Mouse (Mus musculus) yolk sac, embryonic 10.5 days (tissue): ENCODE results near the gene Pik3cd.
A peak's percentile ranks its signal among the peaks of the same experiment; 100 is the strongest.
"Not testable (repeated sequence)": the region's sequence is repeated elsewhere in the genome, so short reads cannot be mapped to it uniquely, and the experiment has no call there.

Experiments
- DNase-seq: peaks from one replicate; pipeline ENCODE4 v3.0.0-alpha.2; 2017; ENCODE audit warnings: low spot score

The Pik3cd gene

DNA sequence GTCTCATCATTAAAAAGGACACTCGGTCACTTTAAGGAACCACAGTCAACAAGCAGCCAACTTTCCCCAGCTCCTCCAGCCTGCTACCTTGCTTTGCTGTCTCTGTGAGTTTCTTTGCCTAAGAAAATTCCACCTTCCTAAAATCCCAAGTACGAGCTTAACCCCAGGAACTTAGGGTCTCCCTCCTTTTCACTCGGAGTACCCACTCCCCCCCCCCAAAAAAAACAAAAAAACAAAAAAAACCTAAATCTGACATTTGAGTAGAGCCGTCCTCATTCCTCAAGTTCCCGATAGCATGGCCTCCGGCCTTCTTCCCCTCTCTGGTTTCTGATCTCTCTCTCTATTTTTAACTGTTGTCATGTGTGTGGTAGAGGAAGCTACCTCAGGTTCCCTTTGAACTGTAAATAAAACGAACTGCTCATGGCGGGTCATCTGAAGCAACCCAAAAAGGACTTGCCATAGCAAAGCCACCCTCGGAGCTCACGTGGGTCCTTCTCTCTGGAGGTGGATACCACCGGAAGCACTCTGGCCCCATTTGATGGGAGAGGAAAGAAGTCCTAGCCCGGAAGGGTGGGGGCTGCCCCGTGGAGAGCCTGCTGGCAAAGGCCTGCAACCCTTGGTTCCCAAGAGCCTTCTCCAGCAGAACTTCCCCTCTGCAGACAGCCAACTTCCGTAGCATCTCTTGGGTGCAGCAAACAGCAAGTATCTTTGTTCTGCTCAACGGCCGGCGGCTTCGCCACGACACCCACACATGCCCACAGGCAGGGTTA is at the start of gene Pik3cd:
TSS of gene Pik3cd (minus strand) at position 362 of the 770 bp plus-strand sequence.
- DNase-seq, result no peak

DNA sequence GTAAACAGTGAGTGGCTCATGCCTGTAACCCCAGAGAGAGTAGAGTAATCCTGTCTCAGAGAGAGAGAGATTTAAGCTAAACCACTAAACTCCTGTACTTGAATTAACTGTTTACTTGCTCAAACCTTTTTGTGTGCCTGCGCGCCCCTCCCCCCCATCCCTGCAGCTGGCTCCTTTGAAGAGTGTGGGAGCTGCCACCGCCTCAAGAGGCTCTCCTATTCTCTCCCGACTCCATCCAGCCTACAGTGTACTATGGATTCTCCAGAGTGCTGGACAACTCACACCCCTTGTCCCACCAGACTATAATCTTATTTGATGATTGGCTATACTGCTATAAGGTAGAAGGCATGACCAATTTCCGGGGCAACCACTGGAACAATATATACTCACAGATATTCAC is 48.3 kb upstream of the Pik3cd start:
- DNase-seq, result no peak

DNA sequence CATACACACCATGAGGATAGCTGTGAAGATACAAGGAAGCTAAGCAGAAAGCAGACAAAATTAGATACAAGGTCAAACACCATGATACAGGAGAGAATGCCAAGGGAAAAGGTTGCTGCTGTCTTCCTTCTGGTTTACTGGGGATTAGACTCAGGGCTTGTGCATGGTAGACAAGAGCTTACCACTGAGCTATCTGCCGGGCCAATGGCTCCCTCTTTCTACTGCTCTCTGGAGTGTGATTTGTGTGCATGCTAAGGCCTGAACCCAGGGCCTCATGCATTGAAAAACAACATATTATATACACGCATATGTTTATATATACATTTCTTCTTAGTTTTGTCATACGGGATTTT is 47.3 kb upstream of the Pik3cd start:
- not testable (repeated sequence) for DNase-seq

DNA sequence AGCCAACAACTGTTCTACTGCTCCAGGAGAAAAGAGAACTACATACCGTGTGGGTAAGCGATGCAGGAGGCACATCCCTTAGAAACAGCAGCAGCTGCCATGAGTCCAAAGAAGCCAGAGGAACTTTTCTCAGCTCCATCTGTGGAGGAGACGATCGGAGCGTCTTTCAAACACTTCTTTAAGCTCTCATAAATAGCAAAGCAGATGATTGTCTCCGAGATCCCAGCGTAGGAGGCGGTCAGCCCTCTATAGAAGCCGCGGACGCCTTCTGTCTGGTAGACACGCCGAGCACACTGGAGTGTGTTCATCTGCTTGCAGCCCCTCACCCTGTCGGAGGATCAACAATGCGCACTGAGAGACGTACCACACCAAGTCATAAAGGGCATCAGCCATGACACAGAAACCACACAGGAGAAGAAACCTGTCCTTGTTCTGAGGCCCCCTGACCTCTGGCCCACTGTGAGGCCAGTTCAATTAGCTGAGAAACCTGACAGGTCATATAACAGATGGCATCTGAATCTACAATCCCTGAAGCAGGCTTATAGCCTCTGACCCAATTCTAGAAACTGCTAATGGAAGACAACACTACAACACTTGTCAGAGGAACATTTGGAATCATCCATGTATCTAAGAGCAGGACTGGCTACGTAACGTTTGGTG is 46.8 kb upstream of the Pik3cd start:
- no peak for DNase-seq

DNA sequence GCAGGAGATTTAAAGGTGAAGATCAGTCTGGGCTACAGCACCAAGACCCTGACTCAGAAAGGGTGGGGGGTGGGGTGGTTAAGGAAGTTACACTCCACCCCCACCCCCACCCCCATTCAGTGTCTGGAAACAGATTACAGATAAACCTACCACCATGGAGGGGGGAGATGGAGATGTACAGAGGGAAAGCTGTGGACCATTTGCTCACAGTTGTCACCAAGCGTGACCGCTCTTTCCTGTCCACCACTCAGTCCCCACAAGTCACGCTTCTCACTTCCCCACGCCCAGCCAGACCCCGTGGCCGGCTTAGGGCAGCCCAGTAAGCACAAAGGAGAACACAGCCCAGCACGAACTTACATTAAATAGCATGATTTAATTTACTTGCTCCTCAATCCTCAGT is 41.7 kb upstream of the Pik3cd start:
- DNase-seq, result no peak

DNA sequence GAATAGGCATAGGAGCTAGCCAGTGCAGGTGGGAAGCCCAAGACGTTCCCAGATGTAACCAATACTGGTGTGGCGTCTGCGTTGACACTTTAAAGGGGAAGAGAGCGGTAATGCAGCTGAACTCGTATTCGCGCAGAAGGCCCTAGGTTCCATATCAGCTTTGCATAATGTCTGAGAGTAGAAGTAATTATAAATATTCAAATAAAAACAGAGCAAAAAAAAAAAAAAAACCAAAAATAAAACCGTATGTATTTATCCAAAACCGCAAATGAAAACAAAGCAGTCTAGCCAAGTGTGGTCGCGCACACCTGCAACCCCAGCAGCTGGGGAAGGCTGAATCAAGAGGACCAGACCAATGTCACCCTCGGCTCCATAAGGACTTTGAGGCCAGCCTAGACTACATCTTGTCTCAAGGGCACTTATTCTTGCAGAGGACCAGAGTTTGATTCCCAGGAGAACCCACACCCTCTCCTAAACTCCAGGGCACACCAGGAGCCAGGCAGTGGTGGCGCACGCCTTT is 39.7 kb upstream of the Pik3cd start:
- DNase-seq, result no peak

DNA sequence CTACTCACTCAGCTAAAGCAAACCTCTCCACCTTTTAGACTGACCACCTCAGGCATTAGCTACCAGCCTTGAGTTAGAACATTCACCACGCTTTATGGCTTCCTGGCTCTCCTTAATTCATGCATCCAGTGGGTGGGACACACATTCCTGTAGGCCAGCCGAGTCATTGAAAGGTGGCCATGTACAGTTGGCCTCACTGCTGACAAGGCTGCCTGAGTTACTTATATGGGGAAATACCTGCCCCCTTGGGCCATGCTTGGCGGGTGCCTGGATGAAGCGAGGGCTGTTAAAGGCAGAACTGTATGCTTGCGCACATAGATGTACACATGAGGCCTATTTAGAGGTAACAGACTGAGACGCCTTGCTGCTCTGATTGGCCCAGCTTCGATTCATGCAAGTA is 37.9 kb upstream of the Pik3cd start:
- no peak for DNase-seq

DNA sequence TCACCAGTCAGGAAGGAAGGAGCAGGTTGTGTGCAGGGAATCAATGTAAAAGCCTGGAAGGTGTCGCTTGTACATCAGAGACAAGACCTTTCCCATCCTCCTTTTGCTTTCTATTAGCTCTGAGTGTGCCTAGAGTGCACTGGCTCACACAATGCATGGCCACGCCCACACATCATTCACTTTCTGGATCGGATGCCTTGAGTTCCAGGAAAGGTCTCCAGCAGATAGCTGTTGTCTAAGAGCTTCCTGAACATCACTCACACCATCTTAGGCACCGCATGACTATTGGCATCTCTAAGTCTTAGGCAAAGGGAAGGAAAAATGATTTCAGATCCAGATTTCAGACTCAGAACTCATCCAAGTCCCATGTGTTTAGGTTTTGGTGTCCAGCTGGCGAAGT is 37.1 kb upstream of the Pik3cd start:
- no peak for DNase-seq

DNA sequence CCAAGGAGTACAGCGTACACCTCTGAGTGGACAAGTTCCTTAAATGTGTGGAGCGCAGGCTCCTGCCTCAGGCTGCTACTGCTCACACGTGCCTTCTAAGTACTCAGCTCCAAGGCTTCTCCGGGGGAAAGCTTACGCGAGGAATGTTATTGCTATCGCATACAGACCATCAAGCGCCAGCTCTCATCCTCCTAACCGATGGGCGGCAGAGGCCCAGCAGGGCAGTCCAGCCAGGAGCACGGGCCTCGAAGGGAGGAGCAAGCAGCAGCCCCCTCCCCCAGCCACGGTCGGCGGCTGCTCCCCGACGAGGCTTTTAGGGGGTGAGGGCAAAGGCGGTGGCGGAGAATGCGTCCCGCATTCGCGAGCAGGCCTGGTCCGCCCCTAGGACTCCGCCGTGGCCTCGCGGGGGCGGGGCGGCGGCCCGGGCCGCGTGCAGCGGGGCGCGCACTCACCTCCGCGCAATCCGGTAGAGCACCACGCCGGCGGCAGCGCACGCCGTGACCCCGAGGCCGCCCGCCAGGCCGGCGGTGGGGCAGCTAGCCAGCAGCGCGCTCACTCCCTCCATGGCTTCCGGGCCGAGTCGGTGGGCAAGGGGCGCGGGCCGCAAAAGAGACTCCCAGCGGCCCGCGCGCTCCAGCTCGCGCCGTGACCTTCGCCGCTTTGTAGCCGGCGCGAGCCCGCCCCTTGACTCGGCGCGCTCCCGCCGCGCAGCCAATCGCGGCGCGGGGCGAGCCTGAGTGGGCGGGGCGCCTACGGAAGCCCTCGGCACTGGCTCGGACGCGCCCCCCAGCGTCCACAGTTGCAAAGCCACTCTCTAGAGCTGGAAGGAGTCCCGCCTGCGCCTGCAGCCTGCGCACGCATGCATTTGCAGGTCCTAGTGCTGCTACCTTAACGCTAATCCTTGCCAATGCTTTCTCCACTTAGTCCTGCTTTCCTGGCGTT is 35.3 kb upstream of the Pik3cd start, which contains the start of gene Tmem201:
TSS of gene Tmem201 (minus strand) at position 662 of the 942 bp plus-strand sequence.
- peak; percentile 88 for DNase-seq

DNA sequence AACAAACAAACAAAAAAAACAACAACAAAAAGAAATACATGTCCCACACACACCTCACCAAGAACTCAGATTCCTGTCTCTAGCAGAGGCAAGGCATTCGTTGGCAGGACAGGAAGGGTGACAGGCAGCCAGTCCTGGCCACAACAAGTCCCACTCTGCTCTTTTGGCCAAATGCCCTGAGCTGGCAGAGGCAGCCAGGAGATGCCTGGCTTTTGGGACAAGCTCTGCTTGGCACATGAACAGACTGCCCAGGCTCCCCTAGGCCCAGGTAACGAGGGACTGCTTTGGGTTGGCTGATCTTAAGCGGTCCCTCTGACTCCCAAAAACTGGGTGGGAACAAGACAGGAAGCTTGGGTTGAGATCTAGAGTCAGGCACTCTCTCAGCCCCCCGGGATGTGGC is 34.2 kb upstream of the Pik3cd start:
- no peak for DNase-seq

DNA sequence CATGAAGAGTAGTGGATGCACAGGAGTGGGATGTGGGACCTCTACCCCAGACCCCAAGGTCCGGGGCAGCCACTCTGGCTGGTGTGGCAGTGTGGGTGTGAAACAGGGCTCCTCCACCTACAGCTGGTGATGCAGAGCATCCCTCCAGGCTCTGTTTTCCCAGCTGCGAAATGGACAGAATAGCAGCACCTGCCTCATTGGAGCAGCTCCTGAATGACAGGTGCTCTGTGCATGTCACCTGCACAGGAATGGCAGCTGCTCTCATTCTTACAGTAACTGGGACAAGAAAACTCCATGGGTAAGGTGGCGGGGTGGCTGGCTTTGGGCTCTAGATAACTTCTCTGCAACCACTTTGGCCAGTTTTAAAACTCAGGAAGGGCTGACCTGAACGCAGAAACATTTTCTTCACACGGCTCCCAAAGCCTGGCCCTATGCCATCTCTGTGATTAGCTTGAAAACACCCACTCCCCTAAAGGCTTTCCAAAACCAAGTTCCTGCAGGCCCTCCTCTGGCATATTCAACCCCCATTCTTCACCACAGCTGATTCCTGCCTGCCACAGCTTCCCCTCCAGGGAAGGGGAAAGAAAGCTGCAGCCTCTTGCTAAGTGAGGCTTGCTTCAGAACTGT is 33.4 kb upstream of the Pik3cd start:
- DNase-seq, result no peak

DNA sequence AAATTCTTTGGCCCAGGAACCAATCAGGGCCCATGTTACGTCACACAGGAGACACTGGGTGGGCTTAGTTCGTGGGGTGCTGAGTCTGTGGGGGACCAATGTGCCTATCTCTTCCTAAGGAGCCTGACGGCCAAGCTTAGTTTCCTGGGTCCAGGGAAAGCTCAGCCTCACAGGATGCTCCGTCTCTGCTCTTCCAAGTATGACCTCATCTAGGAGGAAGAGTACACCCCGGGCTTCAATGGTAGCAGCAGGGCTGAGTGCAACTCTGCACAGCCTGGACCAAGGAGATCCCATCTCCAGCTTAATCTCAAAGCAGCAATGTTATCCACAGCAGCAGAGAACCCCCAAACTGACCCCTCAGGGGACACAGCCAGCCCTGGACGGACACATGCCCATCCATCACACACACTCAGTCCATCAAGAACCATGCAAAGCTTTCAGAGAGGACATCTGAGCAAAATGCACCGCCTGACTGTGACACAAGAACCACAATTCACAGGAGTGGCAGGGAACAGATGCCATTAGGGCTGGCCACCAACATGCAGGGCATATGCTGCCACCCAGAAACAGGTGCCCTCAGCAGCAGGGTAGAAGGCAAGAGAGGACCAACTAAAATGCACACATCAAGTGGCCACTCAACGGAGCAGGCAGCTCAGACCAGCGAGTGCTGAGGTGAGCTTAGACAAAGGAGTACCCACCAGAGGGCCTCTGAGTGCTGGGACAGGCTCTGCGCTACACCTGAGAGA is 32.5 kb upstream of the Pik3cd start:
- DNase-seq, result no peak

DNA sequence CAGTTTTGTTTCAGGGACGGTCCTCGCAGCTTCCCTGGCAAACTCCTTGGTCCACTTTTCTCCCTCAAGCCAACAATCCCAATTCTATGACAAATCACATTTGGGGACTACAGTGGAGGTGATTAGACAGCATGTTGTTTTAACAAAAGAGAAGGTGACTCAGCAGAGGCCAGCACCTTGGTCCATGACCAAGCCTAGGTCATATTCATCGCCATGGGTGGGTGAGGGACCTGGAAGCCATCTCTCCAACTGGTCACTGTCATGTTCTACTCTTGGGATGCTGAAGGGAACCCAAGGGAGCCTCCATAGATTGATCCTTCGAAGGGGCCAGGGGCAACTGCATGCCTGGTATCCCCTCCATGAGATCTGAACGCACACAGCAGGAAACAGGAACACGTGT is 31.9 kb upstream of the Pik3cd start:
- DNase-seq, result no peak

DNA sequence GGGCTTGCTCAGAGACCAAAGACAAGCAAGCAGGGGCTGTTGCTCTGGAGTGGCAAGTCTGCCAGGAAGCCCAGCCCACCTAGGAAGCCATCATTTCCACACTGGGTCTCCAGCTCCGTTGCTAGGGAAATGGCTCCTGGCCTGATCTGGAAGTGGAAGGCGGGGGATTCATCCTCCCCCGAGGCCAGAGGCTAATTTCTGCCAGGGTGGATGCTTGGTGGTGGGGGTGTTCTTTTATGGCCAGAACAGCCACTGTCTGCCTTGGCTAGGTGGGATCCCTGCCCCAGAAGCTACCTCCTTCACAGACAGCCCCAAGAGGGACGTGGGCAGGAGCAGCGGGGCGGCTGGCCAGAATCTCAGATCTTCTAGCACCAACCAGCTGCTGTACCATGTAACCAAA is 31.4 kb upstream of the Pik3cd start:
- no peak for DNase-seq

DNA sequence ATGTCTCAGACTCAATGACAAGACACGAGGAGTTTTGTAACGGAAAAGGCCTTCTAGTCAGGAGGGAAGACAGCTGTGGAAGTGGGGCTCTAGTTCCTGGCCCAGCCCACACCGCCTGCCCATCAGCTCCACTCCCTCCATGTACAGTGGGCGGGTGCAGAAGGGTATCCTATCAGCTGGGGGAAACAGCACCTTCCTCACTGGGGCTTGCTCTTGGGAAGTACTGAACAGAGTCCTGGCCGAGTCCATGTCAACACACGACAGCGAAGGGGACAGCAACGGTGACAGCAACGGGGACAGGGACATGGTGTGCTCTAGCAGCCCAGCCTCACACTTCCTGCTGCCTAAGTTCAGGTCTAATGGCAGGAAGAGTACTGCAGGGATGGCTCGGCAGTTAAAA is 30.4 kb upstream of the Pik3cd start:
- no peak for DNase-seq

DNA sequence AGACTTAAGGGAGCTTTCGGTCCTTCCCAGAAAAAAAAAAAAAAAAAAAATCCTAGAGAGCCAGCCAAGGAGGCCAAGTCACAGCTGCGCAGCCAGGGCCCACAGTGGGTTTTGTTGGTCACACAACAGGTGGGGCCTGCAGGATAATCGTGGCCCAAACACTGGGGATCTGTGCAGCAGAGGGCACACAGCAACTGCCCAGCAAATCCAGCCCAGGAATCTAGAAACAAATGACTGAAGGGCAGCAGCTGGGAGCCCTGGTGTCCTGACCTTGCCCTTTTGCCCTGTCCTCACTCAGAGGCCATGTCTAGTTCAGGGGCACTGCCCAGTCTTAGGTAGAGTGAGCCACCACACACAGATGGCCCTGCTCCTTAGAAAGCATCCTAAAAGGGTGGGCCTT is 29.9 kb upstream of the Pik3cd start:
- DNase-seq, result no peak

DNA sequence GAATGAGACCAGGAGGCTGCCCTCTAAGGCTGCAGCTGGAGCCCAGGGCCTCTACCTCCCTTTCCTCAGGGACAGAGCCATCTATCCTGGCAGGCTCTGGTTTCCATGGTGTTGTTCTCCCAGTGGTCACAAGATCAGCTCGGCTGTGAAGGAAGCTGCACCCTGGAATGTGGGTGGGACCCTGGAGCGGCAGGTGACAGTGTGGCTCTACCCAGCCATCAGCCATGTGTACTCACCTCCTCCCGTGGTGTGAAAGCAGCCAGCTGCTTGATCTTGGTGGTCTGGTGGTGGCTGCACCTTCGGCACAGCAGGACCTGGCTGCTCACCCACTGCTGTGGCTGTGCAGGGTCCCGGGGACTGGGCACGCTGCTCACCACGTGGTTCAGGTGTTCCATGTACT is 28.5 kb upstream of the Pik3cd start:
- DNase-seq, result no peak

DNA sequence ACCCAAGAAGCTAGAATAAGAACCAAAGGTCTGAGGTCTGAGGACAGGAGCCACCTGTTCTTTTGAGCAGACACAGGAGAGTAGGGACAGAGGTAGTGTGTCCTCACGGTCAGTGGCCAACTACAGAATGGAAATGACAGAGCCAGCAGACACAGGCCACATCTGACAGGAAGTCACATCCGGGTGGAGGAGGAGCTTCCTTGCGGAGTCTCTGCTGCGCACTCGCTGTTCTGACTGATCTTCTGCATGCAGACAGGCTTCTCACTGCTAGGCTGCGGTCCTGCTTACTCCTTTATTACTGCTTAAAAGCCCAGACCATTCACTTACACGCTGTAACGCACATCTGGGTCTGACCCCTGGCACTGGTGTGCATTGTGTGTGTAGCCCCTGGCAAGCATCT is 26.4 kb upstream of the Pik3cd start:
- DNase-seq, result no peak

DNA sequence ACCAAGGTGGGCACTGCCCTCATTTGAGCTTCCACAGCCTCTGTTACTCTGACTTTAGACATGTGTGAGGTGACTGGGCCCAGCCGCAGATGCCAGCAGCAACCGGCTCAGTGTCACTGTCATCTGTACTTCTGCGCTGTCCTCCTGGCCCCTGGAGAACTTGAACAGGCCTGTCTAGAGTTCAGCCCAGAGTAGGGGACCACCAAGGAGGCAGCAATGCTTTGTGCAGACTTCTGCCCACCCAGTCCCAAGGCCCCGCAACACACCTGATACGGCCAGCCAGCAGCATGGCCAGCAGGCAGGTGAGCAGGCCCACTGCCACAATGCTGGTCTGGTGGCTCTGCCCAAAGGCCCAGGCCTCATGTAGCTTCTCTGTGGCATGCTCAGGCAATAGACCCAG is 25.3 kb upstream of the Pik3cd start:
- DNase-seq, result no peak

DNA sequence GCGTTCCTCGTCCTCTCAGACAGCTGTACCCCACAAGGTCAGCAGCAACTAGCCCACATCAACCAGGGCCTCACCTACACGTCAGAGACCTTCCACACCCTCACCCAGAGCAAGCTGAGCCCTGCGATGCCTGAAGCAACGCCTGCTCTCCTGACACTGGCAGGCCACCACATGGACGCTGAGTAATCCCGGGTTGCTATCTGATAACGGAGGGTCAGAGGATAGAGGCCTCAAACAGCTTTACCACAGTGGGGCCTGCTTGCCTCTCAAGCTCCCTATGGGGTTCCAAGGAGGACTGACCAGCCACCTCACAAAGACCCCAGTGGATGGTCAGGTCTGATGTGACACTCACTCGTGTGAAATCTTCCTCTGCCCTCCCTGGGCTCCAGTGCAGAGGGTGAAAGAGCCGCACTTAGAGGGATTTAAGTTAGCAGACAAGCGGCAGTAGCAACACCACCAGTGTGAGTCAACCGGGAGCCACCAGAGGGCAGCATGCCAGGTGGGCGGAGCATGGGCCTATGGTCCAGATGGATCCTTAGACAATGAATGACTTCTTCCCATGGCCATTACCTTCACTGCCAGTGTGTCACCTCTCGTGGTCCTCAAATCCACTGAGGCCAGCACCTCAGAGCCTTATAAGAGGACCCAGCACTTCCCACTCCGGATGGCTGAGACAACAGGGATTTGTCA is 23.4 kb upstream of the Pik3cd start:
- DNase-seq, result peak; percentile 46
